Mouse (Mus musculus) heart, postnatal 0 days (tissue): ENCODE data around the gene Nceh1.

Experiments
- CTCF ChIP-seq: IDR thresholded peaks from 2 replicates; pipeline ENCODE4 v1.5.1; 2016; ENCODE audit warnings: antibody characterized with exemption, control low read depth, low read depth
- EP300 ChIP-seq: IDR thresholded peaks from 2 replicates; pipeline ENCODE4 v1.6.1; 2016; ENCODE audit warnings: antibody characterized with exemption, low read depth

DNA sequence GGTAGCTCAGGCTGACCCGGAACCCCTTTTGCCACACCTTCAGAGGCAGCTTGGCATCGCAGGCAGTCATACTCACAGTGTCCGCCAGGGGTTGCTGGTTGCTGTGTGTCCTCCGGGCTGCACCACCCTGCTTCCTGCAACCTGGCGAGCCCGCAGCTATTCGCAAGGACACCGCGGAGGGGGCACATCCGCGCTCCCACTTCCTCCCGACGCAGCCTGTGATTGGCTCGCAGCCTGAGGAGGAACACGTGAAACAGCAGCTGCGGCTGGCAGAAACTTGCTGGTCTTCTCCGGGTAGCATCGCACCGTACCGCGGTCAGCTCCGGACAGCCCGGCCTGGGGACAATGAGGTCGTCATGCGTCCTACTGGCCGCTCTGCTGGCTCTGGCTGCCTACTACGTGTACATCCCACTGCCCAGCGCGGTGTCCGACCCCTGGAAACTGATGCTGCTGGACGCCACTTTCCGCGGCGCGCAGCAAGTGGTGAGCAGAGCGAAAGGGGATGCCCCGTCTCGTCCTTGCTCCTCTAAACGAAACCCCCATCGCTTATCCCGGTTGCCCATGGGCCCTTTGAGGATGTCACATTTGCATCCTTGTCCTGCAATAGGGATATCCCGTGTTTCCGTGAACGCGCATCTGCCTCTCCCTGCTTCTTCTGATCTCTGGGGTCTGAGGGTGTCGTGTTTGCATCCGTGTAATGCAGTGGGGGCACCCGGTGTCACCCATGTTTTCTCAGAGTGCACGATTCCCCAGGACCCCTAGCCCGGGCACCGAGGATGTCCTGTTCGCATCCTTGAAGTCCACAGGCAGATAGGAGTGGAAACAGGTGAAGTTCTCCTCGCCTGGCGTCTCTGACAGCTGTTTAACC, at the start of gene Nceh1:
- TF ChIP-seq CTCF: peak; percentile 92
- TF ChIP-seq EP300: peak; percentile 45; the same call in 1 of the 2 replicates
